Mouse (Mus musculus): ENCODE measurements around the gene Msx1. TPM values are rescaled to one million over a fixed set of nuclear protein-coding genes. Genes with fewer than 3 reads are reported as not detected.

Gene Msx1
- polyA plus RNA-seq, 2 experiments, result 81.2 to 122 TPM

DNA sequence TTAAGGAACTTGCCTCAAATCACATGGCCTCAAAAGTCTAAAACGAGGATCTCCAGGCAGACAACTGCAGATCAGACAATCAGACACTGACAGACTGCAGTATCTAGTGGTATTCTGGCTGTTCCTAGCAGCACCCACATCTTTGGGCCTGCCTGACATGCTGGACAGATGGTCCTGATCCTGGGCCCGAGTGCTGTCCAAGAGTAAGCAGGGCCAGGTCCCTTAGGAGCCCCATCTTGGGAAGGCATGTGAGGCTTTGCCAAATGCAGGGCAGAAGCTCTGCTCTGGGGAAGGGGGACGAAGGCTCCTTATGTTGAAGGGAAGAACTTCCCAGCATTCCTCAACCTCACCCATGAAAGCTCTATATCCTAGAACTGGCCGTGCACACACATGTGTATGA, 8.5 kb downstream of the Msx1 start:
- ATAC-seq (ENCODE audit: low FRiP score, low read depth), result no peak
- no peak overlapping the region for H3K27ac ChIP-seq (replicated peaks; ENCODE audit: low read depth, low read length)
- H3K9me3 ChIP-seq (ENCODE audit: control insufficient read depth, low read length), result no peaks in the 10 kb centered on the region
- no peak overlapping the region for H3K4me2 ChIP-seq (replicated peaks; ENCODE audit: low read depth, low read length, severe bottlenecking)
- no peaks in the 10 kb centered on the region for H3K36me3 ChIP-seq (ENCODE audit: control insufficient read depth, insufficient read depth, low read length)
- H3K4me3 ChIP-seq (replicated peaks; ENCODE audit: low read length), result no peak overlapping the region
- H3K4me1 ChIP-seq (ENCODE audit: control insufficient read depth, insufficient read depth, low read length), result peaks cover 13% of the 10 kb centered on the region
- WGBS, result 87% methylated on average over 4 of the region's 4 CpGs
- peaks cover 55% of the 10 kb centered on the region for H3K27me3 ChIP-seq (ENCODE audit: control insufficient read depth, insufficient read depth, low read length)
- DNase-seq (ENCODE audit: low spot score), result no peak
- TF ChIP-seq POLR2A (IDR thresholded peaks at IDR 0.05; ENCODE audit: borderline replicate concordance, extremely low read depth, insufficient read depth, insufficient read length), result no peak
- no peak overlapping the region for H3K9ac ChIP-seq (ENCODE audit: low read depth, low read length, severe bottlenecking)

- Histone ChIP-seq H3K4me2 (replicated peaks; ENCODE audit: low read depth, low read length, severe bottlenecking) (no peak overlapping the region), H3K4me3 (replicated peaks; ENCODE audit: low read length) (no peak overlapping the region), H3K9me3 (ENCODE audit: control insufficient read depth, low read length) (no peaks in the 10 kb centered on the region), H3K27me3 (ENCODE audit: control insufficient read depth, insufficient read depth, low read length) (peaks cover 45% of the 10 kb centered on the region), H3K4me1 (ENCODE audit: control insufficient read depth, insufficient read depth, low read length) (peaks cover 13% of the 10 kb centered on the region), H3K27ac (replicated peaks; ENCODE audit: low read depth, low read length) (no peak overlapping the region), H3K9ac (ENCODE audit: low read depth, low read length, severe bottlenecking) (no peak overlapping the region), H3K36me3 (ENCODE audit: control insufficient read depth, insufficient read depth, low read length) (no peaks in the 10 kb centered on the region)
- no peak for TF ChIP-seq POLR2A (IDR thresholded peaks at IDR 0.05; ENCODE audit: borderline replicate concordance, extremely low read depth, insufficient read depth, insufficient read length)
- no peak for ATAC-seq (ENCODE audit: low FRiP score, low read depth)
- no peak for DNase-seq (ENCODE audit: low spot score)
Observed at GRCm38 (mm10) chr5:37814169-37814568, 10.2 kb downstream of the Msx1 start.

- Histone ChIP-seq H3K9me3 (ENCODE audit: control insufficient read depth, low read length) (no peaks in the 10 kb centered on the region), H3K4me2 (replicated peaks; ENCODE audit: low read depth, low read length, severe bottlenecking) (no peak overlapping the region), H3K27me3 (ENCODE audit: control insufficient read depth, insufficient read depth, low read length) (no peaks in the 10 kb centered on the region), H3K27ac (replicated peaks; ENCODE audit: low read depth, low read length) (no peak overlapping the region), H3K36me3 (ENCODE audit: control insufficient read depth, insufficient read depth, low read length) (no peaks in the 10 kb centered on the region), H3K4me3 (replicated peaks; ENCODE audit: low read length) (no peak overlapping the region), H3K9ac (ENCODE audit: low read depth, low read length, severe bottlenecking) (no peak overlapping the region), H3K4me1 (ENCODE audit: control insufficient read depth, insufficient read depth, low read length) (no peaks in the 10 kb centered on the region)
- WGBS, result 88% methylated on average over 6 of the region's 6 CpGs
- TF ChIP-seq POLR2A (IDR thresholded peaks at IDR 0.05; ENCODE audit: borderline replicate concordance, extremely low read depth, insufficient read depth, insufficient read length), result no peak
- DNase-seq (ENCODE audit: low spot score) (no peak), ATAC-seq (ENCODE audit: low FRiP score, low read depth) (no peak)
Observed at GRCm38 (mm10) chr5:37805291-37805690, 19.1 kb downstream of the Msx1 start.

DNA sequence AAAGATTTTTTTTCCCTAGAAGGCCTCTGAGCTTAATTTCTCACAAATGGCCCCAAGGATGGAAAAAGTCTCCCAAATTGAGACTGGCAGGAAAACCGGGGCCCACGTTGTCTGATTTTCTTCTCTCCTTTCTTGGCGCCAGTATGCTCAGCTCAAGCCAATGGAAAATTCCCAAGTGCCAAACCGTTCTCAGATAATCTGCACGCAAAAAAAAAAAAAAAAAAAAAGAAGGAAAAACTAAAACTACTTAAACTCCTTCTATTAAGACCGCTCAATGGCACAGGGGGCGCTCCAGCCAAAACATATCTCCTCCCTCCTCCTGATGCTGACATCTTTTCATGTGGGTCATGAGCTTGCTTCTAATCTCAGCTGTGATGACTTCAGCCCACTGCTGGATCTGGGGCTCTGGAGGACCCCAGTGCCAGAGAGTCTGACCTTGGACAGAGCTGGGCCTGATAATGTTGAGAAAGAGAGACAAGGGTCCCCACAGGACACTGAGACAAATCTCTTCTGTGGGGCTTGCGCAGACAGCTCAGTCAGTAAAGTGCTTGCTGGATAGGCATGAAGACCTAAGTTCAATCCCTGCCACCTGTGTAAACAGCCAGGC, 19.8 kb downstream of the Msx1 start:
- no peaks in the 10 kb centered on the region for H3K27me3 ChIP-seq (ENCODE audit: control insufficient read depth, insufficient read depth, low read length)
- H3K36me3 ChIP-seq (ENCODE audit: control insufficient read depth, insufficient read depth, low read length), result no peaks in the 10 kb centered on the region
- no peaks in the 10 kb centered on the region for H3K9me3 ChIP-seq (ENCODE audit: control insufficient read depth, low read length)
- H3K4me3 ChIP-seq (replicated peaks; ENCODE audit: low read length), result no peak overlapping the region
- H3K4me1 ChIP-seq (ENCODE audit: control insufficient read depth, insufficient read depth, low read length), result no peaks in the 10 kb centered on the region
- TF ChIP-seq POLR2A (IDR thresholded peaks at IDR 0.05; ENCODE audit: borderline replicate concordance, extremely low read depth, insufficient read depth, insufficient read length), result no peak
- ATAC-seq (ENCODE audit: low FRiP score, low read depth) (no peak), DNase-seq (ENCODE audit: low spot score) (no peak)
- H3K9ac ChIP-seq (ENCODE audit: low read depth, low read length, severe bottlenecking), result no peak overlapping the region
- 68% methylated on average over 8 of the region's 8 CpGs for WGBS
- no peak overlapping the region for H3K4me2 ChIP-seq (replicated peaks; ENCODE audit: low read depth, low read length, severe bottlenecking)
- no peak overlapping the region for H3K27ac ChIP-seq (replicated peaks; ENCODE audit: low read depth, low read length)

DNA sequence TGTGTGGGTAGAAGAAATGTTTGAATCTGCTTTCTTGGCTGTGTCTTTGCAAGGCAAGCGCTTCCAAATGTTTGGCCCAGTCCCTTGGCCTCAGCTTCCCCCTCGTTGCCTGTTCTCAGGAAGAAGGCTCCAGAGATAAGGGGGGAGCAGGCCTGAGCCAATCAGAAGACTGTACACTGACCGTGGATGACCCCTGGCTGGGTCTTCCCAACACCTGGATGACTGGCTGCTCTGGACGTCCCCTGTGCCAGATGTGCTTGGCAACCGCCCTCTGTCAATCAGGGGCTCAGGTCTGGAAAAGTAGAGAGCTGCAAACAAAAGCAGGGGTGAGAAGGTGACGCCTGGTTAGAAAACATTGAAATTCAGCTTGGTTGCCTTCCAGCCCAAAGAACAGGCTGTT, 27.1 kb downstream of the Msx1 start:
- ATAC-seq (ENCODE audit: low FRiP score, low read depth) (no peak), DNase-seq (ENCODE audit: low spot score) (peak; percentile 17)
- Histone ChIP-seq H3K4me1 (ENCODE audit: control insufficient read depth, insufficient read depth, low read length) (no peaks in the 10 kb centered on the region), H3K4me3 (replicated peaks; ENCODE audit: low read length) (no peak overlapping the region), H3K9ac (ENCODE audit: low read depth, low read length, severe bottlenecking) (no peak overlapping the region), H3K4me2 (replicated peaks; ENCODE audit: low read depth, low read length, severe bottlenecking) (no peak overlapping the region), H3K9me3 (ENCODE audit: control insufficient read depth, low read length) (no peaks in the 10 kb centered on the region), H3K27ac (replicated peaks; ENCODE audit: low read depth, low read length) (no peak overlapping the region), H3K27me3 (ENCODE audit: control insufficient read depth, insufficient read depth, low read length) (no peaks in the 10 kb centered on the region), H3K36me3 (ENCODE audit: control insufficient read depth, insufficient read depth, low read length) (no peaks in the 10 kb centered on the region)
- TF ChIP-seq POLR2A (IDR thresholded peaks at IDR 0.05; ENCODE audit: borderline replicate concordance, extremely low read depth, insufficient read depth, insufficient read length), result no peak
- WGBS, result 60% methylated on average over 6 of the region's 6 CpGs

DNA sequence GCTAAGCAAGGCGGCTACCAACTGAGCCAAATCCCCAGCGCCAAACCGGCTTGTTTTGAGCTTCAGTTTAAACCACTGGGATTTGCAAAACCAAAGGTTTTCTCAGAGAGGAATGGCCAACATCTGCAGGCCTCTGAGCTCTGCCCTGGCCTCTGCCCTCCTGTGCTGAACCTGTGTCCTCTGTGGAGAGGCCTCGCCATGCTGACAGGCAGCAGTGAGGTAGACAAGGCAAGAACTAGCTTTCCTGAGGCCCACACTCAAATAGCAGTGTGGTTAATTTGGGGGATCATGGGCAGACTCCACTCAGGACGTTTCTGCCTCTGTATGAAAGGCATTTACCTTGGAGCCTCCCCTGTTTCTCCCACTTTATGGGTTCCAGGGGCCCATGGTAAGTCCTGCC, 27.6 kb downstream of the Msx1 start:
- Histone ChIP-seq H3K36me3 (ENCODE audit: control insufficient read depth, insufficient read depth, low read length) (no peaks in the 10 kb centered on the region), H3K4me2 (replicated peaks; ENCODE audit: low read depth, low read length, severe bottlenecking) (no peak overlapping the region), H3K9ac (ENCODE audit: low read depth, low read length, severe bottlenecking) (no peak overlapping the region), H3K9me3 (ENCODE audit: control insufficient read depth, low read length) (no peaks in the 10 kb centered on the region), H3K27ac (replicated peaks; ENCODE audit: low read depth, low read length) (no peak overlapping the region), H3K4me3 (replicated peaks; ENCODE audit: low read length) (no peak overlapping the region), H3K27me3 (ENCODE audit: control insufficient read depth, insufficient read depth, low read length) (no peaks in the 10 kb centered on the region), H3K4me1 (ENCODE audit: control insufficient read depth, insufficient read depth, low read length) (no peaks in the 10 kb centered on the region)
- DNase-seq (ENCODE audit: low spot score) (no peak), ATAC-seq (ENCODE audit: low FRiP score, low read depth) (no peak)
- 74% methylated on average over 5 of the region's 5 CpGs for WGBS
- no peak for TF ChIP-seq POLR2A (IDR thresholded peaks at IDR 0.05; ENCODE audit: borderline replicate concordance, extremely low read depth, insufficient read depth, insufficient read length)
